Mouse (Mus musculus) embryo, embryonic 9.5 days (tissue): ENCODE results near the gene Rce1.
A peak's percentile ranks its signal among the peaks of the same experiment; 100 is the strongest.

Experiments used
- DNase-seq: peaks from one replicate; pipeline ENCODE4 v3.0.0-alpha.2; 2017; ENCODE audit errors: extremely low spot score

The Rce1 gene

GRCm38 (mm10) chr19:4625179-4625828, at the start of gene Rce1:
Gene Rce1, minus strand, starts transcription at chr19:4625641.
- DNase-seq: peak; percentile 95

DNA sequence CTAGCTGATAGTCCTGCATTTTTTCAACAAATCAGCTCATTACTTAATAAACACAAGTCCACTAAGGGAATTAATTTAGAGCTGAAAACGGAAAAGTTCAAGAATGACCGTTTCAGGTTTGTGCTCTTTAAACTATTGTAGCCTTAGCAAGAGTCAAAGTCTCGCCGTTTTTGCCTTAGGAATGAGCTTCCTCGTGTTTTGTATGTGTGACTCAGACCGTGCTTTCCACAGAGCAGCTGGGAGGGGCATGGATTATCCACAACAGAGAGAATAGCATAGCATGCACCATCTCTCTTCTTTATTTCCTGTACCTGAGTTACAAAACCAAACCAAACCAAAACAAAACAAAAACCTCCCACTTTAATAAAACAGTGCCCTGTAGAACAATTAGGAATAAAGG, 47.0 kb upstream of the Rce1 start:
- DNase-seq: no peak

DNA sequence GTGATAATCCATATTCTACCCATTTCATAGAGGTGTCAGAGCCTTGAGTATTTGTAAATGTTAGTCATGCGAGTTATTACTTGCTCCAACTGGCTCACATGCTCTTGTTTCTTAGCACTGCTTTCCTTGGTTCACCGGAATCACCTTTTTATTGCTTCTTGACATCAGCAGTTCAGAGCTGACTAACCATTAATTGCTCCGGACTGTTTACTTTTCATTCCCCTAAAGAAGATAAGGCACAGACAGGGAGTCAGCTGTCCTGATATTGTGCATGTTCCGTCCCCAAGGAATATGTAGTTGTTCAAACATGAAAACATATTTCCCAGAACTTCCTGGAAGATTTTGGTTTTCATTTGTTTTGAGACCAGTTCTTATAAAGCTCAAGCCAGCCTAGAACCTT, 45.3 kb upstream of the Rce1 start:
- DNase-seq: no peak

DNA sequence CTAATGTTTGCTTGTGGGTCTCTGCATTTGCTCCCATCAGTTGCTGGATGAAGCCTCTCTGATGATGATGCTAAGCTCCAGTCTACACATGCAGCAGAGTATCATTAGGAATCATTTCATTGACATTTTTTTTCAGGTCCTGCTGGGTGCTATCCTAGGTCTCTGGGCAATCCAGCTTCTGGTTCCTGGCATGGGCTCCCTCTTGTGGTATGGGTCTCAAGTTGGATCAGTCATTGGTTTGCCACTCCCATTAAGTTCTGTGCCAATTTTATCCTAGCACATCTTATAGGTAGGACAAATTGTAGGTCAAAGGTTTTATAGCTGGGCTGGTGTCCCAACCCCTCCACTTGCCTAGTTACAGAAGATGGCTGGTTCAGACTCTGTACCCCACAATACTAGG, 41.4 kb upstream of the Rce1 start:
- no peak for DNase-seq

DNA sequence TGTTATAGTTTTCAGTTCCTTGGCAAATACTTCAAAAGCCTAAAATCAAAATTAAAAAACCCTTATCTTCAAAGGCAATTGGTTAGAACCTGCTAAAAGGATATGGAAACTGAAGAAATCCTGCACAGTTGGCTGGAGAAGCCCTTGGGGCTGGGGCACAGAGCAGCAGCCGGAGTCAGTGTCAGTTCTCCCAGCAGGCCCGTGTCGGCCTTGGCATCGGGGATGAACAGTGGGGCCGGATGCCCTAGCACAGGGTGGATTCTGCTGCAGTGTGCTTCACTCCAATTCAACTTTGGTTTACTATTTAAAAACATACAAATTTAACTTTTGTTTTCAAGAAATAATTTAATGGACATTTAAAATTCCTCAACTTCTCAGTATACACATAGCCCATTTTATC, 32.7 kb upstream of the Rce1 start:
- no peak for DNase-seq

DNA sequence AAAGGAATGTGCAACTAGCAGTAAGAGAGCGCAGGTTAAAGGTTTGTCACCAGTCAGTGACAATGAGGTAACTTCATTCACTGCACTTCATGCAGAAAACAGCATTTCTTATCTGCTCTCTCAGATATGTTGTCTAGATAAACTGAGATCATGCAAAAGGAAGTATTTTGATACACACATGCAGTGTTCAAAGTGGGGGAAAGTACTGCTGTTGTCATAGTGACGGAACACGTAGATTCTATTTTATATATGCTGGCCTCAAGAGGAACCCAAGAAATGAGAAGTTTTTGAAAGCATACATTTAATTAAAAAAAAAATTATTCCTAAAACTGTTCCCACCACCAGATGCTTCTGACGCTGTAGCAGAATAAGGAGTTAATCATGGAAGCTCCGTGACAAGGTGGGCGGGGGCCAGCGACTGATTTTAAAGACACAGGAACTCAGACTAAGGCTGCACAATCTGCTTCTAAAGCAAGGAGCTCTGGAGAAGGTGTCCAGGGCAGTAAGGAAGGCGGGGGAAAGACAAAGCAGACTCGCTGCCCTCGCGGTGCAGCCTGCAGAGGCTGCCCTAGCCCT, 21.6 kb upstream of the Rce1 start:
- no peak for DNase-seq

DNA sequence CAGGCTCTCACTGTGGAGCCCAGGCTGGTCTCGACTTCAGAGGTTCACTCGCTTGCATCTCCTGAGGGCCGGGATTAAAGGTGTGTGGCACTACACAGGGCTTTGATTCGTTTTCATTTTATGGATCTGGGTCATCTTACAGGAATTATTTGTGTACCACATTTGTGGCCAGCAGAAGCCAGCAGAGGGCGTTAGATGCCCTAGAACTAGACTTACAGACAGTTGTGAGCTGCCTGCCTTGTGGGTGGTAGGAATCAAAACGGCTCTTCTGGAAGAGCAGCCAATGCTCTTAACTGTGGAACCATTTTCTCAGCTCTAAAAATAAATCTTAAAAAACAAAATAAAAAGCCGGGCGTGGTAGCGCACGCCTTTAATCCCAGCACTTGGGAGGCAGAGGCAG, 18.8 kb upstream of the Rce1 start:
- DNase-seq: peak; percentile 23

DNA sequence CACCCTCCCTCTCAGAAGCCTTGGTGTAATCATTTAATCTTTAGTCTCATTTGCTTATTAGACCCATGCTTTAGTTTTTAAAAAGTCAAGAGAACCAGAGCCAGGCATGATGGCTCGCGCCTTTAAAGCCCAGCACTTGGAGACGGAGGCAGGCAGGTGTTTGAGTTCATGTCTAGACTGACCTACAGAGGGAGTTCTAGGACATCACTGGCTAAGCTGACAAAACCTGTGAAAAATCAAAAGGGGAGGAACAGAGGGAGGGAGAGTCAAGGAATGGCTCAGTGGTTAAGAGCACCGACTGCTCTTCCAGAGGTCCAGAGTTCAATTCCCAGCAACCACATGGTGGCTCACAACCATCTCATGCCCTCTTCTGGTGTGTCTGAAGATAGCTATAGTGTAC, 10.5 kb upstream of the Rce1 start:
- DNase-seq: no peak

DNA sequence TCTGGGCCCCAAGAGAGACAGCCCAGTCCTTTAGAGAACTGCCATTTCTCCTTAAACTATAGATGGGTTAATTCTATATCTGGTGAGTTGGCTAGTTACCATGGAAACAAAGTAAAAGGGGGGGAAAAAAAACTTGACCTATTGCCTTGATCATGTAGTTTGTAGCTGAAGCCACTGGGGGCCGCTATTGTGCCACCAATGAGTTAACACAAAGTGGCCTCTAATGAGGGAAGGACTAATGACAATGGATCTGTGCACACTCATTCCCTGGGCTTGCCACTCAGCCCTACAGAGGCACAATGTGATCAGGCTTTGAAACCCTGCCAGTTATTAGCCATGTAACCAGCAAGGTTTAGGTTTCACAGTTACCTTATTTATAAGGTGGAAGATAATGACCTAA, 3.4 kb upstream of the Rce1 start:
- DNase-seq: peak; percentile 76

DNA sequence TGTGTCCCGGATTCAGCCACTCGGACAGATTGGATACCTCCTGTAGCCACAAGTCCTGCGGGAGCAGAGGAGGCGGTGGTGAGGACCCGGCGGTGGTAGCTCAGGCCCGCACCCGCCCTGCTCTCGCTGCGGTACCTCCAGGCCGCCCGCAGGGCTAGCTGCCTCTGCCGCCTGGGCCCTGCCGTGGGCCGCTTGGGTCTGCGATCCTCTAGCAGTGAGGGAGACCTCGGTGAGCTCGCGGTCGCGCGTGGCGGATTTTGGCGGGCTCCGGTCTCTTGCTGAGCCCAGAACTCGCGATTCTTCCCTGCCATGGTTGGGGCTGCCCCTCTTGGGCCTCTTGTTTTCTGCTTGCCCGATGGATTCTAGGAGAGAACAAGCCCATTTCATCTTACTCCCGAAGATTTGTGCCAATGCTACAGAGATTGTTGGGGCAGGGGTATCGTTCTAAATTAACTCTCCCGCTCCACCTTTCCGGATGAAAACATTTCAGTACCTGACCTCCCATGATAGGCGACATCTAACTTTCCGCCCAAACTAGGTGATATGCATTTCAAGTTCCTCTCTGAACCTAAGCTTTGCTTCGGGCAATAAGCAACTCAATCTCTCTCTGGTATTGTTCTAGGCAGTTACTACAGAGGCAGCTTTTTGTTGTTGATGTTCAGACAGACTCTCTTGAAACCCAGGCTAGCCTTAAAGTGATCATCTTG, 541 bp upstream of the Rce1 start:
- no peak for DNase-seq

- DNase-seq: no peak
Measured at GRCm38 (mm10) chr19:4624406-4625178, 849 bp downstream of the Rce1 start.

GRCm38 (mm10) chr19:4624006-4624405, 1.4 kb downstream of the Rce1 start:
- no peak for DNase-seq

DNA sequence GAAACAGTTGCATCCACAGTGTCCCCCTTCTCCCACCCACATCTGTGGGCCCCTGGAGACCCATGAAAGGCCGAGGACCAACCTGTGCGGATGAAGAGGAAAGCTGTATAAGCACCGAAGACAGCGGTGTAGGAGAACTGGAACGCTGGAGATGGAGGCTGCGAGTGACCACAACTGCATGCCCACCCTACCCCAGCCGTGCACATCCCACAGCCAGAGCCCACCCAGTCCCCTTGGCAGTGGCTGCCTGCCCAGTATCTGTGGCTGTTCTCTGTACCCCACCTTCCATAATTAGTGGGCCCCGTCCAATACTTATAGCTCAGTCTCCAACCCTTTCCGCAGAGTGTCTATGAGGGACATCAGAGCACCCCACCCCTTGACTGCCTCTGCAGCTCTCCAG, 2.0 kb downstream of the Rce1 start:
- no peak for DNase-seq

GRCm38 (mm10) chr19:4622780-4623179, 2.7 kb downstream of the Rce1 start:
- no peak for DNase-seq

GRCm38 (mm10) chr19:4620721-4621120, 4.7 kb downstream of the Rce1 start:
- DNase-seq: no peak

- no peak for DNase-seq
Measured at GRCm38 (mm10) chr19:4619461-4619860, 6.0 kb downstream of the Rce1 start.

GRCm38 (mm10) chr19:4618183-4618582, 7.3 kb downstream of the Rce1 start:
- peak; percentile 52 for DNase-seq

DNA sequence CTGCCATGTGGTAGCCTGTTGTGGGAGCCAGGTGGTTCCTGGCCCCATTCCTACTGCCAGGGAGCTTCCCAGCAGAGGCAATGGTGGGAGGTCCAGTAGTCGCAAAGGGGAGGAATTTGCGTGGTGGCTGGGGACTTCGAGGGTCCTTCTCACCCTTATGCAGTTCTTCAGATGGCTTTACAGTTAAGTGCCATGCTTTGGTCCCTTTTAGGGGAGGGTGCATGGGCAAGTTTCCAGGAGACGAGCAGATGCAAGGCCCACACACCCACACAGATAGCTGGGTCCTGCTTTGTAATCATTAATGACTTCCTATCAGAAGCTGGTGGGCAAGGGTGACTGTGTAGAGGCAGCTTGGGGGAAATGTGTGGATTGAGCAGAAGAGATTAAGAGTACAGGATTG, 8.9 kb downstream of the Rce1 start:
- DNase-seq: no peak

- peak; percentile 93 for DNase-seq
Measured at GRCm38 (mm10) chr19:4615151-4616093, 10.0 kb downstream of the Rce1 start, which contains the start of gene Lrfn4. Gene Lrfn4, minus strand, starts transcription at chr19:4615667.

GRCm38 (mm10) chr19:4614305-4615150, 10.9 kb downstream of the Rce1 start:
- DNase-seq: peak; percentile 62
